Comparison of ENCODE assay signal across 8 mouse cellular contexts in genomic region chr2:38712076-38712768, GRCm38 (mm10). TPM values are rescaled to one million over a fixed set of nuclear protein-coding genes. Genes with fewer than 3 reads are reported as not detected.
DNase-seq lines count a peak whose midpoint lies in the region; ATAC-seq and TF ChIP-seq lines count a peak whose summit lies in the region.

No protein-coding gene starts in this region.

- H3K4me2 ChIP-seq in heart, embryonic 15.5 days: peak overlapping the region; percentile 63
- H3K4me2 ChIP-seq in embryonic facial prominence, embryonic 11.5 days (ENCODE audit: low read depth, low read length): peak overlapping the region; percentile 50
- H3K4me2 ChIP-seq in hindbrain, postnatal 0 days (ENCODE audit: low read depth, low read length): peak overlapping the region; percentile 47
- H3K4me2 ChIP-seq in midbrain, embryonic 16.5 days (ENCODE audit: low read length): peak overlapping the region; percentile 48

- 7% methylated on average over 58 of the region's 58 CpGs for WGBS in heart, embryonic 15.5 days
- 3% methylated on average over 41 of the region's 58 CpGs for WGBS in embryonic facial prominence, embryonic 11.5 days
- 9% methylated on average over 49 of the region's 58 CpGs for WGBS in hindbrain, postnatal 0 days
- 6% methylated on average over 51 of the region's 58 CpGs for WGBS in midbrain, embryonic 16.5 days

- H3K4me3 ChIP-seq in heart, embryonic 15.5 days: peak overlapping the region; percentile 44
- H3K4me3 ChIP-seq in embryonic facial prominence, embryonic 11.5 days (ENCODE audit: low read depth, low read length): peak overlapping the region; percentile 22
- H3K4me3 ChIP-seq in hindbrain, postnatal 0 days (ENCODE audit: low read length): peak overlapping the region; percentile 25
- peak overlapping the region; percentile 19 for H3K4me3 ChIP-seq in midbrain, embryonic 16.5 days (ENCODE audit: low read depth, low read length)

- no peak for ATAC-seq in heart, embryonic 15.5 days (replicated peaks; ENCODE audit: insufficient number of reproducible peaks, insufficient read depth, low FRiP score, low read depth)
- ATAC-seq in embryonic facial prominence, embryonic 11.5 days (replicated peaks; ENCODE audit: insufficient number of reproducible peaks, low FRiP score, low TSS enrichment, low read depth): no peak
- ATAC-seq in hindbrain, postnatal 0 days: peak; percentile 24; the same call in 1 of the 2 replicates
- peak; percentile 30; the same call in 1 of the 2 replicates for ATAC-seq in midbrain, embryonic 16.5 days

- H3K36me3 ChIP-seq in heart, embryonic 15.5 days: no peaks in the 10 kb centered on the region
- H3K36me3 ChIP-seq in embryonic facial prominence, embryonic 11.5 days (replicated peaks; ENCODE audit: control insufficient read depth, insufficient read depth, low read depth, low read length): no peaks in the 10 kb centered on the region
- H3K36me3 ChIP-seq in hindbrain, postnatal 0 days (ENCODE audit: insufficient read depth, low read length): no peaks in the 10 kb centered on the region
- no peaks in the 10 kb centered on the region for H3K36me3 ChIP-seq in midbrain, embryonic 16.5 days (ENCODE audit: control insufficient read depth, insufficient read depth, low read length)

- no peak for DNase-seq in heart, postnatal 4 days
- DNase-seq in embryonic facial prominence, embryonic 11.5 days (ENCODE audit: low spot score): no peak
- DNase-seq in hindbrain, postnatal 0 days (ENCODE audit: low spot score): no peak
- DNase-seq in right cerebral cortex, postnatal 36 days (ENCODE audit: low spot score in 2 of 2): no peak
- no peak for DNase-seq in left cerebral cortex, adult 8-10 months (ENCODE audit: low spot score in 2 of 2)
- no peak for DNase-seq in frontal cortex, postnatal 14 days (ENCODE audit: low spot score in 2 of 2)

- H3K27ac ChIP-seq in heart, embryonic 15.5 days: no peak overlapping the region
- H3K27ac ChIP-seq in embryonic facial prominence, embryonic 11.5 days (replicated peaks; ENCODE audit: low read depth, low read length): no peak overlapping the region
- no peak overlapping the region for H3K27ac ChIP-seq in hindbrain, postnatal 0 days
- H3K27ac ChIP-seq in midbrain, embryonic 16.5 days (ENCODE audit: low read length): no peak overlapping the region

- H3K9ac ChIP-seq in heart, embryonic 15.5 days: no peak overlapping the region
- no peak overlapping the region for H3K9ac ChIP-seq in embryonic facial prominence, embryonic 11.5 days (replicated peaks; ENCODE audit: low read length)
- no peak overlapping the region for H3K9ac ChIP-seq in hindbrain, postnatal 0 days (replicated peaks; ENCODE audit: low read length)
- 0 out of 2 replicates have a peak overlapping the region, but pooled peaks have one; percentile 41 for H3K9ac ChIP-seq in midbrain, embryonic 16.5 days (ENCODE audit: low read depth, low read length)

- H3K27me3 ChIP-seq in heart, embryonic 15.5 days: peaks cover 84% of the 10 kb centered on the region
- peaks cover 71% of the 10 kb centered on the region for H3K27me3 ChIP-seq in embryonic facial prominence, embryonic 11.5 days (ENCODE audit: control insufficient read depth, insufficient read depth, low read length)
- peaks cover 37% of the 10 kb centered on the region for H3K27me3 ChIP-seq in hindbrain, postnatal 0 days (ENCODE audit: insufficient read depth, low read length)
- H3K27me3 ChIP-seq in midbrain, embryonic 16.5 days (ENCODE audit: control insufficient read depth, insufficient read depth, low read depth, low read length): peaks cover 55% of the 10 kb centered on the region

- no peak for TF ChIP-seq CTCF in hindbrain, postnatal 0 days (IDR thresholded peaks at IDR 0.05; ENCODE audit: low read depth)

- no peaks in the 10 kb centered on the region for H3K9me3 ChIP-seq in heart, embryonic 15.5 days (replicated peaks)
- H3K9me3 ChIP-seq in embryonic facial prominence, embryonic 11.5 days (replicated peaks; ENCODE audit: control insufficient read depth, low read length): no peaks in the 10 kb centered on the region
- H3K9me3 ChIP-seq in hindbrain, postnatal 0 days (ENCODE audit: low read length): no peaks in the 10 kb centered on the region
- no peaks in the 10 kb centered on the region for H3K9me3 ChIP-seq in midbrain, embryonic 16.5 days (replicated peaks; ENCODE audit: control insufficient read depth, low read length, poor library complexity, severe bottlenecking)

- H3K4me1 ChIP-seq in heart, embryonic 15.5 days (replicated peaks): peaks cover 21% of the 10 kb centered on the region
- peaks cover 9% of the 10 kb centered on the region for H3K4me1 ChIP-seq in embryonic facial prominence, embryonic 11.5 days (ENCODE audit: control insufficient read depth, insufficient read depth, low read length)
- H3K4me1 ChIP-seq in hindbrain, postnatal 0 days (ENCODE audit: insufficient read depth, low read length): no peaks in the 10 kb centered on the region; the same call in 1 of the 2 replicates
- peaks cover 15% of the 10 kb centered on the region for H3K4me1 ChIP-seq in midbrain, embryonic 16.5 days (ENCODE audit: control insufficient read depth, insufficient read depth, low read length)

RNA-seq across cellular contexts. Expression of gene Nr5a1, which starts 2.1 kb away (rescaled TPM):
- polyA plus RNA-seq in heart, embryonic 15.5 days (2015; fragmentation: Nextera tagmentation; extraction: Ambion mirVana): 0.04 TPM in 1 of 2 replicates, not detected in the other
- total RNA-seq in heart, postnatal 4 days (2021): under 1 TPM; 0.10 to 0.14 TPM
- polyA plus RNA-seq in embryonic facial prominence, embryonic 11.5 days (2014; fragmentation: Nextera tagmentation; extraction: Ambion mirVana): 0.70 and 0.93 TPM in 2 replicates
- 0.05 TPM in 1 of 2 replicates, not detected in the other for total RNA-seq in hindbrain, postnatal 0 days (2014; rRNA removed)
- polyA plus RNA-seq in hindbrain, postnatal 0 days (2015; fragmentation: Nextera tagmentation; extraction: Ambion mirVana): 0.05 TPM in 1 of 2 replicates, not detected in the other
- 0.25 and 1.5 TPM in 2 replicates for polyA plus RNA-seq in midbrain, embryonic 16.5 days (2015; fragmentation: Nextera tagmentation; extraction: Ambion mirVana)
- under 1 TPM in 3 of 4 experiments, not detected in 1; 0.14 to 0.33 (median 0.27) TPM for total RNA-seq in left cerebral cortex, adult 8-10 months (2022)

Comparison
In these comparisons a context has a peak if more than half of its experiments do, and no peak if none do; other contexts are left out.
1. ATAC-seq: peak in hindbrain, postnatal 0 days (single experiment) and midbrain, embryonic 16.5 days (single experiment); none in heart, embryonic 15.5 days (single experiment) and embryonic facial prominence, embryonic 11.5 days (single experiment).
2. Peak in every context shown above with its lines, with median percentiles within 50 percentile points of each other: H3K4me2 ChIP-seq and H3K4me3 ChIP-seq.